Mouse (Mus musculus): ENCODE results near the gene Snx29. TPM values are rescaled to one million over a fixed set of nuclear protein-coding genes. Genes with fewer than 3 reads are reported as not detected.
A peak's percentile ranks its signal among the peaks of the same experiment; 100 is the strongest.

The Snx29 gene
- polyA plus RNA-seq, 1 experiment from 2014 or later = 14.2 TPM

DNA sequence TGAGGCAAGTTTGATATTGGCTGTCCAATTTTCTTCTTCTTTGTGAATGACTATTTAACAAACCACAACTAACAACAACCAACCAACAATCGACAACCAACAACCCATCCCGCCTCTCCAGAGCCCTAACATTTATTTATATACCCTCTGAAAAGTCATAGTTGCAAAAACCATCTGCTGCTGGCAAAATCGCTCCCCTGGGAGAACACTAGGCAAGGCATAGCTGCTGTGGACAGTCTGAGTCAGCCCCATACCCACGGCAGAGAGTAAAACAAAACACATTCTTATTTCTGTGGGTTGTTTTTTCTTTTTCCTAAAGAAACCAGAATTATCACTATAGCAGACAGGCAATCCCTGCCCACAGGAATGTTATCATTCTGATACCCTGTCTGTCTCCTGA, 368.0 kb downstream of the Snx29 start:
- H3K27ac ChIP-seq (replicated peaks) = no peak overlapping the region
- H3K36me3 ChIP-seq = no peaks in the 10 kb centered on the region
- H3K4me3 ChIP-seq (replicated peaks) = no peak overlapping the region
- no peaks in the 10 kb centered on the region for H3K27me3 ChIP-seq
- WGBS = 48% methylated on average over 4 of the region's 4 CpGs
- ATAC-seq (ENCODE audit: insufficient number of reproducible peaks, low FRiP score, low TSS enrichment, low read depth) = no peak
- H3K4me1 ChIP-seq = no peaks in the 10 kb centered on the region
- H3K9me3 ChIP-seq (replicated peaks) = no peaks in the 10 kb centered on the region
- H3K9ac ChIP-seq = no peak overlapping the region
- H3K4me2 ChIP-seq (replicated peaks) = no peak overlapping the region

DNA sequence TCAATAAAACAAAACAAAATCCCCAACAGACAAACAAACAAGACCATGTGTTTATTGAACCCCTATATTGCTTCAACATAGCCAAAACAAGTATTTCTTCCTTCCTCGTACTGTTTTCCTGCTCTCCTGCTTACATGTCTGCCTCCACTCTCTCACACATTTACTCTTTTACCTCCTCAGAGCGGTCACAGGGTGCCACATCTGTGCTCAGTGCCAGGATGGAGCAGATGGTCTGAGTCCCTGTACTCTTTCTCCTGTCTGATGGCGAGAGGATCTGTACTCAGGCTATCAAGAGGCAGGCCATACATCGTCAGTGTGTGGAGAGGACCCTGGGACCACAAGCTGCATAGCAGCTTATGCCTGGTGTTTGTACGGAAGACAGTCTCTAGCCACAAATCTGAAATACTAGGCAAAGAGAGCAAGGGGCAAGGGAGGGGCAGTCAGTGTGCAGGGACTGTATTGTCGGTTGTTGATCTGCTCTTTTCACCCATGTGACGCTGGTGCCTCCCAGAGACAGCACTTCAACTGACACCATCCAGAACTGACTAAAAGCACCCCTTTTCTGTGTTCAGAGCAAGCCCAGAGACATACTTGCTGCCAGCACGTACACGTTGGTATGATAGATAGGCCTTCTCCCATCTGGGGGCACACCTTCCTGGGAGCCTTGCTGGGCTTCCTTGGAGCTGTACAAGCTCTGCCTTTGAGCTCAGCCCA, 368.9 kb downstream of the Snx29 start:
- Histone ChIP-seq H3K27ac (replicated peaks) (no peak overlapping the region), H3K27me3 (no peaks in the 10 kb centered on the region), H3K4me3 (replicated peaks) (no peak overlapping the region), H3K9me3 (replicated peaks) (no peaks in the 10 kb centered on the region), H3K36me3 (no peaks in the 10 kb centered on the region), H3K9ac (no peak overlapping the region), H3K4me2 (replicated peaks) (no peak overlapping the region), H3K4me1 (no peaks in the 10 kb centered on the region)
- WGBS = 69% methylated on average over 9 of the region's 9 CpGs
- no peak for ATAC-seq (ENCODE audit: insufficient number of reproducible peaks, low FRiP score, low TSS enrichment, low read depth)

DNA sequence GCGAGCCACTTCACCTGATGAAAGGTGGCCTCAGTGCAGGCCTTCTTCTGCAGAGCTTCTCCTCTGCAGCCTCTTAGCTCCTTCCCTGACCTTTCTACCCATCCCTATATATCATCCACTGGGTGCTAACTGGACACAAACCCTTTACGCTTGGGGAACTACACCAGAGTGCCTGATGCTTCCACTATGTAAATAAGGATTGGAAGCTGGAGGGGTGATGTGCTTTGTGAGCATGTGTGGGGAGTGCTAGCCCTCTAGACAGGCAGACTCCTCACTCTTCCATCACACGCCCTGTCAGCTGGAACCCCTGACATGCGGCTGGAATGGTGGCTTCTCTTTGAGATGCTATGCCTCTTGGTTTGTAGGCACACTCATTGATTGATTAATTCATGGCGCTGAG, 370.0 kb downstream of the Snx29 start:
- H3K27me3 ChIP-seq = no peaks in the 10 kb centered on the region
- H3K4me1 ChIP-seq = no peaks in the 10 kb centered on the region
- H3K4me3 ChIP-seq (replicated peaks) = no peak overlapping the region
- H3K9ac ChIP-seq = no peak overlapping the region
- H3K9me3 ChIP-seq (replicated peaks) = no peaks in the 10 kb centered on the region
- no peak overlapping the region for H3K27ac ChIP-seq (replicated peaks)
- no peak for ATAC-seq (ENCODE audit: insufficient number of reproducible peaks, low FRiP score, low TSS enrichment, low read depth)
- WGBS = 82% methylated on average over 5 of the region's 5 CpGs
- no peak overlapping the region for H3K4me2 ChIP-seq (replicated peaks)
- no peaks in the 10 kb centered on the region for H3K36me3 ChIP-seq

DNA sequence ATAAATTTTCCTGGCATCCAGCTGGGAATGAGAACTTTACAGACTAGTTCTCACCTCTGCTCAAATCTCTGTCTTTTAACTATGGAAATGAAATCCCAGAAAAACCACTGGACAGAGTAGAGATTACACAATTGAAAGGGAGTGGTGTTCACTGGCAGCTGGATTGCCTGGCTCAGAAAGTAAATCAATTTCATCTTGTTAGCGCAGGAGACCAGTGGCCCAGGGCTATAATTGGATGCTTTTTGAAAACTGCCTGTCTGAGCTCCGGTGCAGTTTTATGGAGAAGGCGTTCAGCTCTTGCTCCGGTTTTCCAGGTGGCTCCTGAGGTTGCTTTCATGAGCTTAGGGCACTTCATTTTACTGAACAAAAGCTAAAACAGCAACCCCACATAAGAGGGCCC, 371.7 kb downstream of the Snx29 start:
- no peaks in the 10 kb centered on the region for H3K4me1 ChIP-seq
- H3K4me3 ChIP-seq (replicated peaks) = no peak overlapping the region
- H3K36me3 ChIP-seq = no peaks in the 10 kb centered on the region
- no peak overlapping the region for H3K27ac ChIP-seq (replicated peaks)
- H3K9ac ChIP-seq = no peak overlapping the region
- ATAC-seq (ENCODE audit: insufficient number of reproducible peaks, low FRiP score, low TSS enrichment, low read depth) = no peak
- no peaks in the 10 kb centered on the region for H3K27me3 ChIP-seq
- H3K9me3 ChIP-seq (replicated peaks) = no peaks in the 10 kb centered on the region
- 39% methylated on average over 4 of the region's 4 CpGs for WGBS
- no peak overlapping the region for H3K4me2 ChIP-seq (replicated peaks)

DNA sequence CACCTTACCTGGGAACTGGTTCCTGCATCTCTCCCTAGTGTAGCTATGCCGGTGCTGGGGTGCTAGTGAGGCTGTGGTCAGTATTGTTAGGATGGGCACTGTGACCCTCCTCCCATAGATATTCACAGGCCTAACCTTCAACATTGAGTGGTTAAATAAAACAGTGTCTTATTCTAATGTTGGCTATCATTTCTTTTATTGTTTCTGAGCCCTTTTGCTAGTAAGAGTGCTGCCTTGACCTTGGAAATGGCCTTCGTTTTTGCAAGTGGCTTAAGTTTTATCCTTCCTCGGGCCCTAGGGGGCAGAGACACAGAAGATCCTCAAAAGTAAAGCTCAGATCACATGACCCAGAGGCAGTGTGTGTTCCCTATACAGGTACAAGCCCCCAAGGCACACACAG, 374.1 kb downstream of the Snx29 start:
- no peak overlapping the region for H3K27ac ChIP-seq (replicated peaks)
- H3K9ac ChIP-seq = no peak overlapping the region
- H3K27me3 ChIP-seq = no peaks in the 10 kb centered on the region
- no peak for ATAC-seq (ENCODE audit: insufficient number of reproducible peaks, low FRiP score, low TSS enrichment, low read depth)
- no peaks in the 10 kb centered on the region for H3K4me1 ChIP-seq
- no peak overlapping the region for H3K4me3 ChIP-seq (replicated peaks)
- WGBS = 62% methylated on average over 3 of the region's 3 CpGs
- H3K4me2 ChIP-seq (replicated peaks) = no peak overlapping the region
- H3K9me3 ChIP-seq (replicated peaks) = no peaks in the 10 kb centered on the region
- no peaks in the 10 kb centered on the region for H3K36me3 ChIP-seq

DNA sequence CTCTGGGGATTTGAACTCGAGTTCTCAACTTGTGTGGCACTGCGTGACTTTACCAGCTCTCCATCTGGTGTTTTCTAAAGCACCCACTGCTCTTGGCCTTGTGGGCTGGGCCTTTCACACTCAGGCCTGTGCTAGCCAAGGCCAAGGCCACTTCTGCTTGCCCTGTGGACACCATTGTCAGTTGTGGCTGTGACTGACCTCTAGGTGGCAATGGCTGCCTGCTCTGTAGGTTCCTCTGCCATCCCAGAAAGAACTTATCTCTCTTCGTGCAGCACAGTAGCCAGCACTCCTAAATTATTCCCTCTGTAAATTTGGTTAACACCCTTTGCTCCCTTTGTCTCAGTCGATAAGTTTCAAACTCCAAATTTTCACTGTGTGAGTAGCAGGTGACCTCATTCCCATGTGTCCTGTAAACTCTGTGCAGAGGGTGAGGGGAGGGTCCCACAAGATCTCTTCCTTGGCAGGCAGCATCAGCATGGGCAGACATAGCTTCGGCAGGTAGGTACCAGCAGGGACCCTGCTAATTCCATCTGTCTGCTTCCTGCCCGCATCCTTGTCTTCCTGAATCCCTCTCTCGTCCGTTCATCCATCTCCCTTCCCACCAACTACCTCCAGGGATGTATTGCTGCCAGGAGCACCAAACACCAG, 375.1 kb downstream of the Snx29 start:
- H3K4me1 ChIP-seq = no peaks in the 10 kb centered on the region
- H3K27me3 ChIP-seq = no peaks in the 10 kb centered on the region
- H3K4me2 ChIP-seq (replicated peaks) = no peak overlapping the region
- no peaks in the 10 kb centered on the region for H3K9me3 ChIP-seq (replicated peaks)
- H3K9ac ChIP-seq = no peak overlapping the region
- WGBS = 67% methylated on average over 8 of the region's 8 CpGs
- 0 out of 2 replicates have a peak, but pooled peaks have one; percentile 17 for ATAC-seq (ENCODE audit: insufficient number of reproducible peaks, low FRiP score, low TSS enrichment, low read depth)
- H3K4me3 ChIP-seq (replicated peaks) = no peak overlapping the region
- no peaks in the 10 kb centered on the region for H3K36me3 ChIP-seq
- H3K27ac ChIP-seq (replicated peaks) = no peak overlapping the region

DNA sequence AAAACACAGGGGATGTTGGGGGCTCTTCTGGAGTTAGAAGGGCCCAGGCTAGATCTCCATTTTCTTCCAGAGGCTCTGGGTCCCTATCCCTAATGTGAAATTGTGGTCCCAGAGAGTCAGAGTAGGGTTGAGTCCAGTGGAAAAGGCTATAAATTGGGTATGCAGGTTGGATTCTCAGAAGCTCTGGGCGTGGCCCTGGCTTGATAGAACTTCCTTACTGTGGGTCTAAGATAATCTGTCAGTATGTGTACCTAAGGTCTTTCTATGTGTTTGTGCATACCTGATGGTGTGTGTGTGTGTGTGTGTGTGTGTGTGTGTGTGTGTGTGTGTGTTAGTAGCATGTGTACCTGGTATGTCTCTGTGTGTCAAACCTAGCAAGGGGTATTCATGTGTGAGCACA, 378.9 kb downstream of the Snx29 start:
- no peaks in the 10 kb centered on the region for H3K4me1 ChIP-seq
- no peak overlapping the region for H3K4me3 ChIP-seq (replicated peaks)
- WGBS = 82% methylated on average over 1 of the region's 1 CpGs
- no peak overlapping the region for H3K9ac ChIP-seq
- H3K27me3 ChIP-seq = no peaks in the 10 kb centered on the region
- no peaks in the 10 kb centered on the region for H3K9me3 ChIP-seq (replicated peaks)
- H3K4me2 ChIP-seq (replicated peaks) = no peak overlapping the region
- no peak for ATAC-seq (ENCODE audit: insufficient number of reproducible peaks, low FRiP score, low TSS enrichment, low read depth)
- no peak overlapping the region for H3K27ac ChIP-seq (replicated peaks)
- no peaks in the 10 kb centered on the region for H3K36me3 ChIP-seq

DNA sequence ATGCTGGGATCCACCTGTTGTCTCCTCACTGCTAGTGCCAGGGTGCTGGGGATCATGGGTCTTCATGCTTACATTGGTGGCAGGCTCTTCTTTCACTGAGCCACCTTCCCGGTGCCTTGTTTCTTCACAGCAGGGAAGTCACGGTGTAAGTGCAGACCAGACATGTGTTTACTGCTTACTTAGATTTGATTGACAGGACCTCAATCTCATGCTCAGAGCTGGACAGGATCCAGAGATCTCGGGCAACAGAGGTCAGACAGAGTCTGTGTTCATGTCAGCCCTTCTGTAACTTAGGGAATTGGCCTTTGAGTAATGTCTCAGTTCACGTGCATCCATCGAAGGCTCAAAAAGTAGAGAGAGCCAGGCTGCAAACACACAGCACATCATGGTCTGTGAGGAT, 381.4 kb downstream of the Snx29 start:
- no peaks in the 10 kb centered on the region for H3K4me1 ChIP-seq
- ATAC-seq (ENCODE audit: insufficient number of reproducible peaks, low FRiP score, low TSS enrichment, low read depth) = no peak
- 55% methylated on average over 5 of the region's 5 CpGs for WGBS

DNA sequence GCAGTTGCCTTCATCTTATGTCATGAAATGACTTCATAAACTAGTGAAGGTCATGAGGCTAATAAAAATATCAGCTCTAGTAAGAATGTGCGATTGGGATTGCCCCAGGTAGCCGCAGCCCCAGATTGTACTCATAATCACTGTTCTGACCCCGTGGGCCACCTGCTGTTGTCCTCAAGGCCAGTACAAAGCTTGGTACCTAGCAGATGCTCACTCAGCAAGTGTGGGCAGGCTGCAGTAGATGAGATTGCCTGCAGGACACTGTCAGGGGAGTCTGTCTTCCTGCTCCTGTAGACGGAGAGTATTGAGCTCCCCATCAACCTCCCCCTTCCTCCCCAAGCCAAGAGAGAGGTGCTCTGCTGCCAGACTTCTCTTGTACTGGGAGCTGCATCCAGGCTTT, 382.7 kb downstream of the Snx29 start:
- Histone ChIP-seq H3K9ac (no peak overlapping the region), H3K4me1 (peaks cover 7% of the 10 kb centered on the region), H3K4me2 (replicated peaks) (no peak overlapping the region), H3K36me3 (no peaks in the 10 kb centered on the region), H3K27me3 (no peaks in the 10 kb centered on the region), H3K4me3 (replicated peaks) (no peak overlapping the region), H3K27ac (replicated peaks) (no peak overlapping the region), H3K9me3 (replicated peaks) (no peaks in the 10 kb centered on the region)
- no peak for ATAC-seq (ENCODE audit: insufficient number of reproducible peaks, low FRiP score, low TSS enrichment, low read depth)
- 77% methylated on average over 4 of the region's 4 CpGs for WGBS

More for the DNA sequence above, 381.4 kb downstream of the Snx29 start:
- Histone ChIP-seq H3K9ac (no peak overlapping the region), H3K4me2 (replicated peaks) (no peak overlapping the region), H3K27me3 (no peaks in the 10 kb centered on the region), H3K9me3 (replicated peaks) (no peaks in the 10 kb centered on the region), H3K36me3 (no peaks in the 10 kb centered on the region), H3K27ac (replicated peaks) (no peak overlapping the region), H3K4me3 (replicated peaks) (no peak overlapping the region)

DNA sequence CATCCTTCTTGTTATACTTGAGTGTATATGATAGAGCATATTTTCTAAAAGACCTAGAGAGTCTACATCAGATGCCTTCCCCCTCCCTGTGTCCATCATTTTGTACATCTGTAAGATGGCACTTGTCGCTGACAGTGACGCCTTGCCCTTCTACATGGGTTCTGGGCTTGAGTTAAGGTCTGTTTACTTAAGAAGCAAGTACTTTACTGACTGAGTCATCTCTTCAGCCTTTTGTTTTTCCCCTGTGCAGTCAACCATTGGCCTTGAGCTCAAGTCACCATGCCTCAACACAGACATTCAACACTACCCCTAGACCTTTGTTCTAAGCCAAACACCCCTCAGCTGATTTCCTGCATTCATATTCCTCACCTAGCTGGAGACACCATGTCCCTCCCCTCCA, 385.4 kb downstream of the Snx29 start:
- Histone ChIP-seq H3K9me3 (replicated peaks) (no peaks in the 10 kb centered on the region), H3K4me2 (replicated peaks) (no peak overlapping the region), H3K27me3 (no peaks in the 10 kb centered on the region), H3K36me3 (no peaks in the 10 kb centered on the region), H3K27ac (replicated peaks) (no peak overlapping the region), H3K4me3 (replicated peaks) (no peak overlapping the region), H3K4me1 (peaks cover 8% of the 10 kb centered on the region), H3K9ac (no peak overlapping the region)
- WGBS = 95% methylated on average over 2 of the region's 2 CpGs
- ATAC-seq (ENCODE audit: insufficient number of reproducible peaks, low FRiP score, low TSS enrichment, low read depth) = no peak

DNA sequence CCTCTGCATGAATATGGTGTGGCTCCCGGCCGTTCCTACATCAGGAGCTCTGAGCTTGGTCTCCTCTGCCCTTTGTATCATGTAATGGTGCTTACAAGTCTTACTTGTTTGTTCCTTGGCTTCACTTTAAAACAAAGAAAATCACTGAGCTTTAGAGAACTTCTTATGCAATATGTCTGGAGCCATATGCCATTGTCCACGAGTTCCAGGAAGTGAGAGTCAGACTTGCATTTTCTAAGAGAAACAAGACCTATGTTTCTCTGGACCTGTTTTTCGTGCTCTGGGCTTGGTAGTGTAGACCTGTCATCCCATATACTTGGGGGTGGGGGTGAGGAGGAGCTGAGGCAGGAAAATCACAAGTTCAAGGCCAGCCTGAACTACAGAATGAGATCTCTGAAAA, 386.7 kb downstream of the Snx29 start:
- Histone ChIP-seq H3K27ac (replicated peaks) (no peak overlapping the region), H3K4me3 (replicated peaks) (no peak overlapping the region), H3K4me2 (replicated peaks) (no peak overlapping the region), H3K36me3 (no peaks in the 10 kb centered on the region), H3K9me3 (replicated peaks) (no peaks in the 10 kb centered on the region), H3K27me3 (no peaks in the 10 kb centered on the region), H3K9ac (no peak overlapping the region), H3K4me1 (peaks cover 8% of the 10 kb centered on the region)
- no peak for ATAC-seq (ENCODE audit: insufficient number of reproducible peaks, low FRiP score, low TSS enrichment, low read depth)
- 71% methylated on average over 4 of the region's 4 CpGs for WGBS
